Mouse (Mus musculus) Muller cell, postnatal 12 days (primary cell): Measurements from ENCODE around the gene Trim31.
"Not testable (repeated sequence)": the region's sequence is repeated elsewhere in the genome, so short reads cannot be mapped to it uniquely, and the experiment has no call there.

Experiments used
- DNase-seq: peaks from one replicate; pipeline ENCODE4 v3.0.0-alpha.2; 2015; ENCODE audit errors: inconsistent ontology term

Gene Trim31

GRCm38 (mm10) chr17:36897552-36898205, at the start of gene Trim31:
TSS of gene Trim31 (plus strand) at chr17:36898118.
- DNase-seq, result no peak

DNA sequence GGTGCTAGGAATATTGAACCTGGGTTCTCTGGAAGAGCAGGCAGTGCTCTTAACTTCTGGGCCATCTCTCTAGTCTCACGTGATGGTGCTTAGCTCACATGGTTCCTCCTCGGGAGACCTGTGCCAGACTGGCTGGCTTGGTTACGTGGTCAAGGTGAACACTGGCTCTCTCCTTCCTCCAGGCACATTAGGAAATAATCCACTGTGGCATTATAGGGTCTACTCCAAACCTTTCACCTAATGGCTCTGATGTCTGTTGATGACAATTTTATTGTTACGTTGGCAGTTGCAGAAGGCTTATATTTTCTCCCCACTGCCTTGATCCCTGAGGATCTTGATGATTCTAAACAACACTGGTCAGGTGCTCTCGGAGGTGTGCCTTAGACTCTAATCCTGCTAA, 49.0 kb upstream of the Trim31 start:
- no peak for DNase-seq

- no peak for DNase-seq
These were observed 47.9 kb upstream of the Trim31 start for GRCm38 (mm10) chr17:36849992-36850391.

- no peak for DNase-seq
These were observed 46.7 kb upstream of the Trim31 start for GRCm38 (mm10) chr17:36851200-36851599.

- no peak for DNase-seq
These were observed 46.3 kb upstream of the Trim31 start for GRCm38 (mm10) chr17:36851627-36852026.

GRCm38 (mm10) chr17:36855484-36855883, 42.4 kb upstream of the Trim31 start:
- DNase-seq, result no peak

DNA sequence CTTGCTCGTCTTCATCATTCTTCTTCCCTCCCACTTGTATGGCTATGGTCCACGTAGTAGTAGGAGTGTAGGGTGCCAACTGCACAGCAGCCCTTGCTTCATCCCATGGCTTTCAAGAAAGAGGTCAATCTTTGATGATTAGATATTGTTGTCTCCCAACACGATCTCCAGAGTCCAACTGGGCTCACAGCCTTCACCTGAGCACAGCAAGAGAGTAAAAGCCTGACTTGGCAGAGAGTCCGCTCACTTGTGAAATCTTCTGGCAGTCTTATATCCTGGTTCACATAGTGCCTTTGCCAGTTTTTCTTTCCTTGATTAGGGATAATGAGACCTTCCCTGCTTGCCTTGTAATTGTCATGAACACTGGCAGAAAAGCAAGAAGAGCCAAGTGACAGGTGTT, 41.7 kb upstream of the Trim31 start:
- no peak for DNase-seq

DNA sequence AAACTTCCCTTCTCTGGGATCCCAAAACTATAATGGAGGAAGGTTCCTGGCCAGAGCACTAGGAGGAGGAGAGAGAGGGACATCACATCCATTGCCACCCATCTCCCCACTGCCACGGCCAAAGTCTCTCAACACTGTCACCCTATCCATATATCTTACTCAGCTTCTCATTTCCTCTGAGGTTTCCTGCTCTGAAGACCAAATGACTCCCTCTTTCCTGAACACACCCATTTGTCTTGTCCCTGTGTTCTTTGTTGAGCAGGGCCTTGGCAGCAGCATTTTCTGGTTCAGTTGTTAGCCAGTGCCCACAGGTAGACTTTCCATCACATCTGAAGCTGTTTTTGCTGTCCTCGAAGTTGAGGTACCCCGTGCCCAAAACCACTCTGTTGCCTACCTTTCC, 39.7 kb upstream of the Trim31 start:
- DNase-seq, result no peak

DNA sequence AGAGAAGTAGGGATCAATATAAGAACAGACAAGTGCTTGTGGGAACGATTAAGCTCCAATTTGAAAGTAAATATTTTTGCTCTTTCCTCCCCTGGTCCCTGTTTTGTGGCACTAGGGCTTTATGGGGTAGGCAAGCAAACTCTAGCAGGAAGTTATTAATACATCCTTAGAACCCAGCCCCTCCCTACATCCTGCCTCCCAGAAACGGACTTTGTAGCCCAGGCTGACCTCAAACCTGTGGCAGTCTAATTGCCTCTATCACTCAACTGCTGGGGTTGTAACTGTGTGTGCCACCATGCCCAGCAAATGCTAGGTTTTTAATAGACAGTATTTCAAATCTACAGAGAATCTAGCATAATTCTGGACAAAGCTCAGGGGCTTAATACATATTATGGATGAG, 36.2 kb upstream of the Trim31 start:
- no peak for DNase-seq

DNA sequence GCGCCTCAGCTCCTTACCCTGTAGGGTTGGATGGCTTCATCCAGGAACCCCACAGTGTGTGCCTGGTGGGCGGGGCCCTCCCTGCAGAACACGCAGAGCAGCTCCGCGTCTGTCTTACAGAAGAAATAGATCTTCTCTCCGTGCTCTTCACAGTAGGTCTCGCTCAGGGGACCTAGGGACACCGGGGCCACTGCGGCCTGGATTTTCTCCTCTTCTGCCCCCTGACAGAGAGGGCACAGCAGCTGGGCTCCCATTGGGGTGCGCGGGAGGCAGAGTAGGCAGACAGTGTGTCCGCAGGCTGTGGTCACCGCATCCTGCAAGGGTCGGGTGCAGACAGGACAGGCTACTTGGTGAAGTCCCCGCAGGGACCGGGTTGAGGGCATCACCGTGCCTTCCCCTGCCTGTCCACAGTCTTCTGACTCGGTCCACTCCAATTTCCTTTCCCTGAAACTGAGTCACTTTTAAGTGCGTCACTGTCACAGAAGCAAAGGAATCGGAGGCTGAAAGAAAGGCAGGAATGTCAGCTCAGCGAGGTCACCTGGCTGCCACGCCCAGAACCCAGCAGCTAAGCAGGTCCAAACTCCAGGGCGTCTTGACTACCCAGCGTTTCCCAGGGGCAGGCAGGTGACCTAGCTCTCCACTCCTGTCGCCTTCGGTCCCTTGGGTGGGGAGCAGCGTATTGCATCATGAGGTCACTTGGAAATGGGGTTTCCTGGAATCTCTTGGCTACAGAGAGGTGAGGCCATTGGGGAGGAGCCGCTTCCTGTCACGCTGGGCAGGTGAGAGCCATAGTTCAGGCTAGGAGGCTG, 31.0 kb upstream of the Trim31 start, which contains the start of gene Trim15:
Trim15 (minus strand) TSS at position 492 of the 809 bp plus-strand sequence.
- DNase-seq, result peak; percentile 7

DNA sequence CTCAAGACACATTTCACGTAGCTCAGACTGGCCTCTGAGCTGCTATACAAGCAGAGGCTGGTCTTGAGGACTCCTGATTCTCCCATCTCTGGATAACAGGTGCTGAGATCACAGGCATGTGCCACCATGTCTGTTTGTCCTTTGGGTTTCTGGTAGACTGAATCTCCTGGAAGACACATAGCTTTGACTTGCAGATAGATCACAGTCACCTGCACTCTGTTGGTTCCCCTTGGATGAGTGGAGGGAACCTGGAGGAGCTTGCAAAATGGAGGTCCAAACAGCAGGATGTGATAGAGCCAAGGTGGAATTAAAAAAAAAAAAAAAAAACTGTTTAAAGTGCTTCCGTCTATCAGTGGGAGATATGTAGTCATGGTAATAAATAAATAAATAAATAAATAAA, 29.1 kb upstream of the Trim31 start:
- no peak for DNase-seq

DNA sequence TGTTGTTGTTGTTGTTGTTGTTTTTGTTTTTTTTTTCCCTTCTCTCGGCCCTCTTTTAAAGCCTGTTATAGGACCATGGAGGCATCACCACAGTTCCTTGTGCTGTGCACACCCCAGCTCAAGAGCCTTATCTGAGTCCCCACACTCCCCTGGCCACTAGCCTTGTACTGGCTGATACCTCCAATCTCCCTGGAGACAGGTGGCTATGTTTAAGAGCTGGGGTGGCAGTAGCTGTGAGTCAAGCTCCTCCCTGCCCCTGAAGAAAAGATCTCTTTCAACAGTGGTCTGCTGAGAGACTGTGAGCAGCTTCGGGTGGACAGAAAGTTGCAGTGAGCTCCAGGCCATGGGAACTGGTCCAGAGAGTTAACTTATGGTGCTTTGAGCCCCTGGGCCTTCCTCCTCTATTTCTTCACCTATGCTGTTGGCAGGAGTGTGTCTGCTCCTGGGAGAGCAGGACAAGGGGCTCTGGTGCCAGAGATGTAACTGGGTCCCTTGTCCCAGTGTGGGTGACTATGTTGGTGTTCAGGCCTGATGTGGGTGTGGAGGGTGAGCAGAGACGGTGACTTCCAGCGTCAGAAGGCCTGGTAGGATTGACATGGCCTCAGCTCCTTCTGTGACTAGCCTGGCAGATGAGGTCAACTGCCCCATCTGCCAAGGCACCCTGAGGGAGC, 28.5 kb upstream of the Trim31 start, which contains the start of gene Trim10:
Trim10 (plus strand) TSS at position 291 of the 671 bp plus-strand sequence.
- no peak for DNase-seq

GRCm38 (mm10) chr17:36869955-36870810, 27.7 kb upstream of the Trim31 start:
- DNase-seq, result no peak

DNA sequence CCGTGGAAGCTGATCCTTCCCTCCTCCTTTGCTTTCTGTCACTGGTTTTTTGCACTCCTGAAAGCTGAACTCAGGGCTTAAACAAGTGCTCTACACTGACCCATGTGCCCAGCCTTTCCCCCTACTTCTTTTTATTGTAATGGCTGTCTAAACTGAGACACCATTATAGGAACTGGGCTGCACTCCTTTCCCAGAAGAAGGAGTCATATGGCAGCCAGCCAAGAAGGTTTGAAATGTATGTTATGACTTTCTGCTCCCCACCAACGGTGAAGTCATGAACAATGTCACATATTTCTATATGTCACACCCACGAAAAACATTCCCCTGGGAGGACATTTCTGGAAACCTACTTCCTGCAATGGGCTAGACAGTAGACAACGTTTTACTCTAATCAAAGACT, 23.3 kb upstream of the Trim31 start:
- no peak for DNase-seq

- no peak for DNase-seq
These were observed 14.6 kb upstream of the Trim31 start for GRCm38 (mm10) chr17:36883350-36883749.

DNA sequence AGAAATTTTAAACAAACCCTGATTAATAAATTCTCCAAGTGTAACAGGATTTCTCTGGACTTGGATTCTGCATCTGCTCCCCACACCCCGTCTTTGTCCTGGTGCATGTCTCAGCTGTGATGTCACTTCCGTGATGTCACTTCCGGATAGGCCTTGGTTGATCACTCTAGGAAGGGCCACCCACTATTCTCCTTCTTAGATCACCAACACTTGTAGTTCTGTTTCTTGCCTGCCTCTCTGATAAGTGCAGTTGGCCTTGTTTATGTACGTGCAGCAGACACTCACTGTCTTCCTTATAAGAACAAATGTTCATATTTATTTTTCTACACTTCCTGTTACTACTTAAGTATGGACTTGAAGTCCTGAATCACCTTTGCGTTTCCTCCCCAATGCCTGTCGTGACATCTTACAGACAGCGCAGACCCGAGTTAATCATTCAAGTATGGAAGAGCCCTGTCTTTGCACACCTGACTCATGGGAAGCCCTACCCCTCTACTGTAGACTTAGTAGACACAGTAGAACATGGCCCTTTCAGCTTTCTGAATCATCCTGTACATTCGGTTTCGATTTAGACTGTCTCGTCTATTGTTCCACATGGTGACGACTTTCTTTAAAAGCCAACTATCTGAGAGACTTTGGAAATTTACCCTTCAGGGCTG, 12.7 kb upstream of the Trim31 start:
- DNase-seq, result no peak

DNA sequence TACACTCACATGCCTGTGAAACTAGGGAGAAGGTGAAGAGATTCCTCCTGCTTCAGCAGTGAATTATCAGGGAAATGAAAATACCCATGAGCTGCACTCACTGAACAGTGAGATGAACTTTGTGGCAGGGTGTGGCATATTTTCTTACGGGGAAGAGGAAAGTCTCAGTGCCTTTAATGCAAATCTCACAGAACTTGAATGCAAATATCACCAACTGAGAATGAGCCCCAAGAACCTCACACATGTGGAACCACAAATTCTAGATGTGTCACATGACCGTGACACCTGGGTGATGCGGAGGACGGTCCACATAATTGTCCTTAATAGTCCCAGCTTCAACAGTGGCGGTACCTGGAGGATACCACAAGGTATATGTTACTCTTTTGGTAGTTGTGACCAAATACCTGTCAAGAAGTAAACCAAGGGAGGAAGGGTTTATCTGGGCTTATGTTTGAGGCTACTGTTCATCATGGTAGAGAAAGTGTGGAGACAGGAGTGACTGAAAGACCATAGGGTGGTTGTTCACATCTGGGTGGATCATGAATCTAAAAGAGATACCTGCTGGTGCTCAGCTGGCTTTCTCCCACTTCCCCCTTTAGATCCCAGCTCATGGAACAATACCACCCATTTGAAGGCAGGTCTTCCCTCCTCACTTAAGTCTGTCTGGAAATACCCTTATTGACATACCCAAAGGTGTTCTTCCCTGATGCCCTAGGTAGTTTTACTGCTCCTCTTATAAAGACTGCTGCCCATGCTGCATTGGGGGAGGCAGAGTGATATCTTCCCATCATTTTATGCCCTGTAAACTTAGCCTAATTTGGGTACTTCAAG, 7.6 kb upstream of the Trim31 start, which contains the start of gene Trim40:
Trim40 (minus strand) TSS at position 51 of the 831 bp plus-strand sequence.
- no peak for DNase-seq

- not testable (repeated sequence) for DNase-seq
These were observed 6.4 kb upstream of the Trim31 start for GRCm38 (mm10) chr17:36891496-36891895.

- DNase-seq, result peak; percentile 32
These were observed 5.6 kb upstream of the Trim31 start for GRCm38 (mm10) chr17:36892362-36892761.

DNA sequence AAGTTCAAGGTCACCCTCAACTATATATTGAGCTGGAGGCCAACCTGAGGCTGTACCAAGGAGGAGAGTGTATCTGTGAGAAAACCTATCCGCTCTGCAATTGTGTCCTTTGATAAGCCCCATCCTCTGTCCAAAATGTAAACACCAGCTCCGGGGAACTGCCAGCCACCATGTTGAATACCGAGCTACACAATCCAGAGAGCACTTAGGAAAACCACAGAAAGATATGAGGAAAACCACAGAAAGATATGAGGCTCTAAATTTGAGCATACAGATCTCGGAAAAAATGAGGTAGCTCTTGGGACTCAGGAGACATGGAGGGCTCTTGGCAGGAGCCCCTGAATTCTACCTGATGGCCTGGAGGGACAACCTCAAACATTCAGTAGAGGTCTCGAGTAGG, 4.5 kb upstream of the Trim31 start:
- DNase-seq, result no peak
